Mouse (Mus musculus) intestine, embryonic 15.5 days (tissue): ENCODE results near the gene Nfyc. TPM values are rescaled to one million over a fixed set of nuclear protein-coding genes. Genes with fewer than 3 reads are reported as not detected.
A peak's percentile ranks its signal among the peaks of the same experiment; 100 is the strongest.

Experiments
- ATAC-seq: fragments of 200-750 bp; cut with Nextera tagmentation; 2 replicates; pipeline ENCODE4 v1.8.0; 2017; ENCODE audit warnings: moderate TSS enrichment, moderate library complexity
- H3K27ac ChIP-seq: fragments of 300-500 bp; sonication (generic); 2 replicates; pipeline ENCODE4 v1.5.1; 2015; ENCODE audit warnings: mild to moderate bottlenecking, inconsistent platforms
- H3K27me3 ChIP-seq: fragments of 300-500 bp; sonication (generic); replicated peaks from 2 replicates; pipeline ENCODE4 v1.6.1; 2015; ENCODE audit warnings: inconsistent platforms
- H3K36me3 ChIP-seq: fragments of 300-500 bp; sonication (generic); 2 replicates; pipeline ENCODE4 v1.6.1; 2015; ENCODE audit warnings: inconsistent platforms
- H3K4me1 ChIP-seq: fragments of 300-500 bp; sonication (generic); replicated peaks from 2 replicates; pipeline ENCODE4 v1.6.1; 2015; ENCODE audit warnings: inconsistent platforms
- H3K4me2 ChIP-seq: fragments of 300-500 bp; sonication (generic); replicated peaks from 2 replicates; pipeline ENCODE4 v1.6.1; 2015; ENCODE audit warnings: mild to moderate bottlenecking, inconsistent platforms
- H3K4me3 ChIP-seq: fragments of 300-500 bp; sonication (generic); replicated peaks from 2 replicates; pipeline ENCODE4 v1.5.1; 2015; ENCODE audit warnings: inconsistent platforms
- H3K9ac ChIP-seq: fragments of 300-500 bp; sonication (generic); 2 replicates; pipeline ENCODE4 v1.6.1; 2015; ENCODE audit warnings: inconsistent platforms
- H3K9me3 ChIP-seq: fragments of 300-500 bp; sonication (generic); 2 replicates; pipeline ENCODE4 v1.6.1; 2016; ENCODE audit warnings: inconsistent platforms
- WGBS: fragments of 180-500 bp; shearing (Covaris S2); methylation state at CpG from one replicate; pipeline ENCODE4 v1.1.7; 2015; 5-methylcytosine and 5-hydroxymethylcytosine counted together
- polyA plus RNA-seq: library from polyadenylated mRNA; unstranded; fragments of >200 nt; fragmentation: Nextera tagmentation; extraction: Ambion mirVana; gene quantifications from 2 replicates; pipeline ENCODE4 v1.2.1, GENCODE M21; 2015

The Nfyc gene
- polyA plus RNA-seq = 77.8 and 86.2 TPM in 2 replicates

- H3K27me3 ChIP-seq = no peaks in the 10 kb centered on the region
- WGBS = 86% methylated on average over 4 of the region's 4 CpGs
- no peaks in the 10 kb centered on the region for H3K9me3 ChIP-seq
- H3K36me3 ChIP-seq = no peaks in the 10 kb centered on the region
- H3K4me1 ChIP-seq = no peaks in the 10 kb centered on the region
- H3K4me2 ChIP-seq = no peak within 1 kb of the TSS
- no peak within 1 kb of the TSS for H3K27ac ChIP-seq
- ATAC-seq = no peak
- H3K4me3 ChIP-seq = no peak within 1 kb of the TSS
- H3K9ac ChIP-seq = no peak within 1 kb of the TSS
Observed at GRCm38 (mm10) chr4:120831472-120831871, at the start of gene Nfyc. TSS of gene Nfyc (minus strand) at chr4:120831572.

GRCm38 (mm10) chr4:120880731-120881432 is 49.5 kb upstream of the Nfyc start:
- ATAC-seq = no peak
- no peak overlapping the region for H3K4me2 ChIP-seq
- H3K9ac ChIP-seq = no peak overlapping the region
- H3K4me1 ChIP-seq = no peaks in the 10 kb centered on the region
- 44% methylated on average over 6 of the region's 6 CpGs for WGBS
- no peaks in the 10 kb centered on the region for H3K36me3 ChIP-seq
- H3K27ac ChIP-seq = no peak overlapping the region
- H3K27me3 ChIP-seq = no peaks in the 10 kb centered on the region
- H3K9me3 ChIP-seq = no peaks in the 10 kb centered on the region
- H3K4me3 ChIP-seq = no peak overlapping the region

GRCm38 (mm10) chr4:120879386-120879785 is 48.0 kb upstream of the Nfyc start:
- no peak for ATAC-seq
- WGBS = 27% methylated on average over 4 of the region's 4 CpGs

GRCm38 (mm10) chr4:120878728-120879127 is 47.4 kb upstream of the Nfyc start:
- 58% methylated on average over 3 of the region's 3 CpGs for WGBS
- H3K9ac ChIP-seq = no peak overlapping the region
- no peaks in the 10 kb centered on the region for H3K36me3 ChIP-seq
- H3K9me3 ChIP-seq = no peaks in the 10 kb centered on the region
- no peaks in the 10 kb centered on the region for H3K27me3 ChIP-seq
- no peak overlapping the region for H3K4me2 ChIP-seq
- no peak overlapping the region for H3K4me3 ChIP-seq
- ATAC-seq = no peak
- H3K4me1 ChIP-seq = no peaks in the 10 kb centered on the region
- no peak overlapping the region for H3K27ac ChIP-seq

More at GRCm38 (mm10) chr4:120879386-120879785, 48.0 kb upstream of the Nfyc start:
- no peak overlapping the region for H3K27ac ChIP-seq
- H3K4me2 ChIP-seq = no peak overlapping the region
- H3K9me3 ChIP-seq = no peaks in the 10 kb centered on the region
- no peak overlapping the region for H3K4me3 ChIP-seq
- no peaks in the 10 kb centered on the region for H3K36me3 ChIP-seq
- H3K9ac ChIP-seq = no peak overlapping the region
- no peaks in the 10 kb centered on the region for H3K4me1 ChIP-seq
- no peaks in the 10 kb centered on the region for H3K27me3 ChIP-seq

GRCm38 (mm10) chr4:120875961-120876360 is 44.6 kb upstream of the Nfyc start:
- Histone ChIP-seq H3K4me1 (no peaks in the 10 kb centered on the region), H3K27me3 (no peaks in the 10 kb centered on the region), H3K4me3 (no peak overlapping the region), H3K4me2 (no peak overlapping the region), H3K9me3 (no peaks in the 10 kb centered on the region), H3K9ac (no peak overlapping the region), H3K27ac (no peak overlapping the region), H3K36me3 (no peaks in the 10 kb centered on the region)
- ATAC-seq = no peak
- 56% methylated on average over 3 of the region's 3 CpGs for WGBS

- Histone ChIP-seq H3K27me3 (no peaks in the 10 kb centered on the region), H3K9me3 (no peaks in the 10 kb centered on the region), H3K36me3 (no peaks in the 10 kb centered on the region), H3K27ac (no peak overlapping the region), H3K4me1 (no peaks in the 10 kb centered on the region), H3K4me3 (no peak overlapping the region), H3K4me2 (no peak overlapping the region), H3K9ac (no peak overlapping the region)
- 60% methylated on average over 7 of the region's 7 CpGs for WGBS
- no peak for ATAC-seq
Observed at GRCm38 (mm10) chr4:120870262-120870748, 38.9 kb upstream of the Nfyc start.

GRCm38 (mm10) chr4:120868988-120869387 is 37.6 kb upstream of the Nfyc start:
- Histone ChIP-seq H3K4me2 (no peak overlapping the region), H3K9ac (no peak overlapping the region), H3K27ac (no peak overlapping the region), H3K4me1 (no peaks in the 10 kb centered on the region), H3K4me3 (no peak overlapping the region), H3K36me3 (no peaks in the 10 kb centered on the region), H3K27me3 (no peaks in the 10 kb centered on the region), H3K9me3 (no peaks in the 10 kb centered on the region)
- WGBS = 60% methylated on average over 3 of the region's 3 CpGs
- ATAC-seq = no peak

- Histone ChIP-seq H3K4me3 (no peak overlapping the region), H3K4me1 (no peaks in the 10 kb centered on the region), H3K9me3 (no peaks in the 10 kb centered on the region), H3K36me3 (no peaks in the 10 kb centered on the region), H3K27ac (no peak overlapping the region), H3K4me2 (no peak overlapping the region), H3K9ac (no peak overlapping the region), H3K27me3 (no peaks in the 10 kb centered on the region)
- 76% methylated on average over 5 of the region's 5 CpGs for WGBS
- no peak for ATAC-seq
Observed at GRCm38 (mm10) chr4:120868246-120868645, 36.9 kb upstream of the Nfyc start.

- Histone ChIP-seq H3K36me3 (no peaks in the 10 kb centered on the region), H3K4me3 (no peak overlapping the region), H3K4me2 (no peak overlapping the region), H3K27ac (no peak overlapping the region), H3K4me1 (no peaks in the 10 kb centered on the region), H3K9ac (no peak overlapping the region), H3K27me3 (no peaks in the 10 kb centered on the region), H3K9me3 (no peaks in the 10 kb centered on the region)
- ATAC-seq = peak; percentile 51; the same call in 1 of the 2 replicates
- under 1% methylated on average over 6 of the region's 6 CpGs for WGBS
Observed at GRCm38 (mm10) chr4:120866211-120866610, 34.8 kb upstream of the Nfyc start.

- no peak overlapping the region for H3K27ac ChIP-seq
- no peak for ATAC-seq
- no peaks in the 10 kb centered on the region for H3K36me3 ChIP-seq
- H3K9ac ChIP-seq = no peak overlapping the region
- H3K4me3 ChIP-seq = no peak overlapping the region
- peaks cover 8% of the 10 kb centered on the region for H3K27me3 ChIP-seq
- H3K9me3 ChIP-seq = no peaks in the 10 kb centered on the region
- H3K4me1 ChIP-seq = no peaks in the 10 kb centered on the region
- H3K4me2 ChIP-seq = no peak overlapping the region
- WGBS = 55% methylated on average over 7 of the region's 7 CpGs
Observed at GRCm38 (mm10) chr4:120859865-120860264, 28.5 kb upstream of the Nfyc start.

- Histone ChIP-seq H3K9ac (no peak overlapping the region), H3K36me3 (no peaks in the 10 kb centered on the region), H3K4me1 (no peaks in the 10 kb centered on the region), H3K9me3 (no peaks in the 10 kb centered on the region), H3K27me3 (peaks cover 15% of the 10 kb centered on the region), H3K4me2 (no peak overlapping the region), H3K27ac (no peak overlapping the region), H3K4me3 (no peak overlapping the region)
- ATAC-seq = no peak
- WGBS = 49% methylated on average over 5 of the region's 5 CpGs
Observed at GRCm38 (mm10) chr4:120856376-120856775, 25.0 kb upstream of the Nfyc start.

- WGBS = 29% methylated on average over 7 of the region's 7 CpGs
- Histone ChIP-seq H3K27me3 (peaks cover 15% of the 10 kb centered on the region), H3K4me1 (no peaks in the 10 kb centered on the region), H3K9me3 (no peaks in the 10 kb centered on the region), H3K27ac (no peak overlapping the region), H3K4me2 (peak overlapping the region; percentile 92), H3K4me3 (peak overlapping the region; percentile 54; the same call in 1 of the 2 replicates), H3K9ac (no peak overlapping the region), H3K36me3 (no peaks in the 10 kb centered on the region)
- ATAC-seq = no peak
Observed at GRCm38 (mm10) chr4:120855360-120856060, 24.1 kb upstream of the Nfyc start.
